11 mouse cellular contexts compared by ENCODE assay signal in the genomic region with DNA sequence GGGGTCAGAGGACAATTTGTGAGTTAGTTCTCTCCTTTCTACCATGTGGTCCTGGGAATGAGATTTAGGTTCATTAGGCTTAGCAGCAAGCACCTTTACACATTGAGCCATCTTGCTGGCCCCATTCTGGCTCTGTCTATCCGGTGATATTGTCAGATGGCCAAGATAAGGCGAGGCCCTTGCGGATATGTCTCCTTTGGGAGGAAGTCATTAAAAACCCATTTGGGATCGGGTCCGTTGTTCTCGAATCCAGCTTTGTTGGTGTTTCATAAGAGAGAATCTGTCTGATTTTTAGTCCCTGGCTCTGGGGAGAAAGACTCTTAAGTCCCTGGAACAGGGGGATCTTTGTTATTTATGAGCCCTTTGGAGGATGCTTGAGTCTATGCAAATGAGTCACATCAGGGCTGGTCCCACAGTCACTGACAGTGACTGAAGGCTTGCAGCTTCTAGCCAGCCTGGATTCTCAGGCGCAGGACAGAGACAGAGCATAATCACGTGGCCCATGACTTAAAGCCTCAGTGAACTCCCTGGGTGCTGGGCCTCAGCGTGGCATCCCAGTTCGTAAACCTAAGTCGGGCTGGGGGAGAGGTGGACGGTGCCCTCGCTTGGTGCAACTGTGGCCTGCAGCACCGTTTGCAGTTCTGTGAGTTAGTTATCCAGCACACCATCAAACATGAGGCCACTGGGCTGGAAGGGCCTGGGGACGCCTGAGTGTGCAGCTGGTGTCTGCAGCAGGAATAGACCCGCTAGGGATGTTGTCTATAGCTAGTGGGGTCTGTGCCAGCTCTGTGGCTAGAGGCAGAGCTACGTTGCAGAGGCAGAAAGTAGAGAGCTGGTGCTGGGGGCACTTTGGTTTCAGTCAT. TPM values are rescaled to one million over a fixed set of nuclear protein-coding genes. Genes with fewer than 3 reads are reported as not detected.
A peak's percentile ranks its signal among the peaks of the same experiment; 100 is the strongest.
DNase-seq lines count a peak whose midpoint lies in the region; ATAC-seq lines count a peak whose summit lies in the region.
"Had no signal": no experiment of that assay in that cellular context is flagged by ENCODE, and none has a peak within 500 bp of the region (broad histone marks: within the 10 kb centered on the region; RNA-seq: fewer than 3 reads in every experiment).

No protein-coding gene starts in this region.

- WGBS in heart, embryonic 10.5 days, result 80% methylated on average over 17 of the region's 17 CpGs
- 78% methylated on average over 17 of the region's 17 CpGs for WGBS in heart, embryonic 12.5 days
- 54% methylated on average over 17 of the region's 17 CpGs for WGBS in hindbrain, embryonic 11.5 days
- 45% methylated on average over 17 of the region's 17 CpGs for WGBS in midbrain, embryonic 13.5 days

- peaks cover 24% of the 10 kb centered on the region for H3K4me1 ChIP-seq in heart, embryonic 10.5 days
- H3K4me1 ChIP-seq in heart, embryonic 12.5 days (replicated peaks), result peaks cover 21% of the 10 kb centered on the region
- H3K4me1 ChIP-seq in brown adipose tissue, adult 24 weeks (ENCODE audit: control insufficient read depth, insufficient read depth, insufficient read length, low read length), result peaks cover 7% of the 10 kb centered on the region
- peaks cover 12% of the 10 kb centered on the region for H3K4me1 ChIP-seq in hindbrain, embryonic 11.5 days (replicated peaks; ENCODE audit: control insufficient read depth, insufficient read depth, low read length)
- peaks cover 36% of the 10 kb centered on the region for H3K4me1 ChIP-seq in midbrain, embryonic 13.5 days (replicated peaks)

- DNase-seq in heart, embryonic 10.5 days (ENCODE audit: low spot score), result no peak
- peak; percentile 50 for DNase-seq in hindbrain, embryonic 11.5 days (ENCODE audit: low spot score)
- no peak for DNase-seq in right cerebral cortex, postnatal 25 days
- DNase-seq in layer of hippocampus, adult 11-12 months (ENCODE audit: low spot score), result no peak
- DNase-seq: cerebellum, postnatal 25 days; retina, postnatal 1 day had no signal

- H3K4me2 ChIP-seq in heart, embryonic 12.5 days, result no peak overlapping the region
- H3K4me2 ChIP-seq in hindbrain, embryonic 11.5 days (replicated peaks; ENCODE audit: low read depth, low read length), result no peak overlapping the region
- no peak overlapping the region for H3K4me2 ChIP-seq in midbrain, embryonic 13.5 days (replicated peaks)

- H3K27me3 ChIP-seq in heart, embryonic 10.5 days (ENCODE audit: insufficient read depth, poor library complexity, severe bottlenecking), result no peaks in the 10 kb centered on the region
- H3K27me3 ChIP-seq in heart, embryonic 12.5 days (replicated peaks), result no peaks in the 10 kb centered on the region
- H3K27me3 ChIP-seq in hindbrain, embryonic 11.5 days (ENCODE audit: control insufficient read depth, insufficient read depth, low read length), result no peaks in the 10 kb centered on the region
- H3K27me3 ChIP-seq in midbrain, embryonic 13.5 days, result no peaks in the 10 kb centered on the region

- H3K27ac ChIP-seq in heart, embryonic 10.5 days, result peak overlapping the region; percentile 29; the same call in 1 of the 2 replicates
- no peak overlapping the region for H3K27ac ChIP-seq in heart, embryonic 12.5 days (ENCODE audit: poor library complexity, severe bottlenecking)
- peak overlapping the region; percentile 19; the same call in 1 of the 2 replicates for H3K27ac ChIP-seq in brown adipose tissue, adult 24 weeks (replicated peaks; ENCODE audit: low read depth, low read length)
- peak overlapping the region; percentile 65 for H3K27ac ChIP-seq in hindbrain, embryonic 11.5 days (ENCODE audit: low read depth, low read length)
- H3K27ac ChIP-seq in midbrain, embryonic 13.5 days, result peak overlapping the region; percentile 74

- no peak overlapping the region for H3K4me3 ChIP-seq in heart, embryonic 10.5 days
- H3K4me3 ChIP-seq in heart, embryonic 12.5 days, result no peak overlapping the region
- H3K4me3 ChIP-seq in brown adipose tissue, adult 24 weeks (ENCODE audit: insufficient read depth, low read depth, low read length), result no peak overlapping the region
- no peak overlapping the region for H3K4me3 ChIP-seq in hindbrain, embryonic 11.5 days (ENCODE audit: low read depth, low read length)
- H3K4me3 ChIP-seq in midbrain, embryonic 13.5 days (replicated peaks), result no peak overlapping the region

- no peak overlapping the region for H3K9ac ChIP-seq in heart, embryonic 12.5 days
- H3K9ac ChIP-seq in hindbrain, embryonic 11.5 days (ENCODE audit: low read depth, low read length), result no peak overlapping the region
- no peak overlapping the region; the same call in 1 of the 2 replicates for H3K9ac ChIP-seq in midbrain, embryonic 13.5 days (replicated peaks)

- H3K36me3 ChIP-seq in heart, embryonic 10.5 days, result peaks cover 37% of the 10 kb centered on the region
- peaks cover 53% of the 10 kb centered on the region for H3K36me3 ChIP-seq in heart, embryonic 12.5 days
- H3K36me3 ChIP-seq in hindbrain, embryonic 11.5 days (ENCODE audit: control insufficient read depth, insufficient read depth, low read length), result peaks cover 5% of the 10 kb centered on the region; the same call in 1 of the 2 replicates
- H3K36me3 ChIP-seq in midbrain, embryonic 13.5 days, result peaks cover 58% of the 10 kb centered on the region

- ATAC-seq in heart, embryonic 12.5 days (ENCODE audit: insufficient number of reproducible peaks, low FRiP score), result no peak
- ATAC-seq in hindbrain, embryonic 11.5 days (ENCODE audit: low FRiP score), result peak; percentile 62; the same call in 1 of the 2 replicates
- 0 out of 2 replicates have a peak, but pooled peaks have one; percentile 14 for ATAC-seq in midbrain, embryonic 13.5 days
- no peak for ATAC-seq in megakaryocyte progenitor cell, adult 5-6 weeks (replicated peaks; ENCODE audit: poor library complexity)
- ATAC-seq: CD4-positive, CD25-positive, alpha-beta regulatory T cell, adult 4 months had no signal

- H3K9me3 ChIP-seq in heart, embryonic 10.5 days, result no peaks in the 10 kb centered on the region
- H3K9me3 ChIP-seq in heart, embryonic 12.5 days (replicated peaks), result no peaks in the 10 kb centered on the region
- H3K9me3 ChIP-seq in hindbrain, embryonic 11.5 days (ENCODE audit: control insufficient read depth, low read length), result no peaks in the 10 kb centered on the region
- no peaks in the 10 kb centered on the region for H3K9me3 ChIP-seq in midbrain, embryonic 13.5 days

RNA-seq across cellular contexts. Expression of a gene that starts 16.8 kb away (rescaled TPM):
- 3.7 and 4.7 TPM in 2 replicates for polyA plus RNA-seq in heart, embryonic 10.5 days (2016; fragmentation: Nextera tagmentation; extraction: Ambion mirVana)
- 3.4 and 4.4 TPM in 2 replicates for polyA plus RNA-seq in heart, embryonic 12.5 days (2016; fragmentation: Nextera tagmentation; extraction: Ambion mirVana)
- 4.1 and 7.5 TPM in 2 replicates for polyA plus RNA-seq in brown adipose tissue, adult 24 weeks (2012; ENCODE audit: insufficient read depth, insufficient read length, missing spikeins)
- 12.4 and 14.7 TPM in 2 replicates for polyA plus RNA-seq in hindbrain, embryonic 11.5 days (2014; fragmentation: Nextera tagmentation; extraction: Ambion mirVana)
- polyA plus RNA-seq in midbrain, embryonic 13.5 days (2015; fragmentation: Nextera tagmentation; extraction: Ambion mirVana), result 17.5 and 20.8 TPM in 2 replicates
- total RNA-seq in megakaryocyte progenitor cell, adult 5-6 weeks (2015), result 14.1 and 15.2 TPM in 2 replicates
- total RNA-seq in megakaryocyte progenitor cell, adult 5-6 weeks (2017), result 11.5 and 16.6 TPM in 2 replicates

RNA-seq across cellular contexts. Expression of a gene that starts 32.3 kb away (rescaled TPM):
- 435 and 453 TPM in 2 replicates for polyA plus RNA-seq in heart, embryonic 10.5 days (2016; fragmentation: Nextera tagmentation; extraction: Ambion mirVana)
- 341 and 342 TPM in 2 replicates for polyA plus RNA-seq in heart, embryonic 12.5 days (2016; fragmentation: Nextera tagmentation; extraction: Ambion mirVana)
- 116 and 126 TPM in 2 replicates for polyA plus RNA-seq in brown adipose tissue, adult 24 weeks (2012; ENCODE audit: insufficient read depth, insufficient read length, missing spikeins)
- polyA plus RNA-seq in hindbrain, embryonic 11.5 days (2014; fragmentation: Nextera tagmentation; extraction: Ambion mirVana), result 434 and 445 TPM in 2 replicates
- 352 and 382 TPM in 2 replicates for polyA plus RNA-seq in midbrain, embryonic 13.5 days (2015; fragmentation: Nextera tagmentation; extraction: Ambion mirVana)
- total RNA-seq in megakaryocyte progenitor cell, adult 5-6 weeks (2015), result 201 and 220 TPM in 2 replicates
- total RNA-seq in megakaryocyte progenitor cell, adult 5-6 weeks (2017), result 238 and 266 TPM in 2 replicates

RNA-seq across cellular contexts. Expression of a gene that starts 56.7 kb away (rescaled TPM):
- polyA plus RNA-seq in heart, embryonic 10.5 days (2016; fragmentation: Nextera tagmentation; extraction: Ambion mirVana), result 2.9 and 4.1 TPM in 2 replicates
- polyA plus RNA-seq in heart, embryonic 12.5 days (2016; fragmentation: Nextera tagmentation; extraction: Ambion mirVana), result 2.4 and 2.8 TPM in 2 replicates
- polyA plus RNA-seq in brown adipose tissue, adult 24 weeks (2012; ENCODE audit: insufficient read depth, insufficient read length, missing spikeins), result 0.83 and 1.4 TPM in 2 replicates
- polyA plus RNA-seq in hindbrain, embryonic 11.5 days (2014; fragmentation: Nextera tagmentation; extraction: Ambion mirVana), result 0.77 and 3.1 TPM in 2 replicates
- polyA plus RNA-seq in midbrain, embryonic 13.5 days (2015; fragmentation: Nextera tagmentation; extraction: Ambion mirVana), result 4.1 and 5.5 TPM in 2 replicates
- total RNA-seq in megakaryocyte progenitor cell, adult 5-6 weeks (2015), result 33.7 and 35.8 TPM in 2 replicates
- total RNA-seq in megakaryocyte progenitor cell, adult 5-6 weeks (2017), result 48.6 and 67.4 TPM in 2 replicates

Comparison
In these comparisons a context has a peak if more than half of its experiments do, and no peak if none do; other contexts are left out.
1. ATAC-seq: peak in hindbrain, embryonic 11.5 days (single experiment) and midbrain, embryonic 13.5 days (single experiment); none in heart, embryonic 12.5 days (single experiment) and megakaryocyte progenitor cell, adult 5-6 weeks (single experiment).